20 mouse cellular contexts compared by ENCODE assay signal in genomic region chr9:65106821-65107220, GRCm38 (mm10). TPM values are rescaled to one million over a fixed set of nuclear protein-coding genes. Genes with fewer than 3 reads are reported as not detected.
"Had no signal": no experiment of that assay in that cellular context is flagged by ENCODE, and none has a peak within 500 bp of the region (broad histone marks: within the 10 kb centered on the region; RNA-seq: fewer than 3 reads in every experiment).

No protein-coding gene starts in this region.

- H3K9ac ChIP-seq: limb, embryonic 12.5 days; liver, embryonic 13.5 days; liver, postnatal 0 days; lung, embryonic 15.5 days; midbrain, embryonic 15.5 days; neural tube, embryonic 13.5 days had no signal

- DNase-seq: kidney, postnatal 10 days; kidney, postnatal 4 days; liver; liver, embryonic 13.5 days; liver, postnatal 0 days; lung, postnatal 14 days; retina, postnatal 1 day; right cerebral cortex, postnatal 4 days; spleen, adult 18-20 months; thymus, adult 2 months; thymus, postnatal 25 days had no signal

- H3K36me3 ChIP-seq: limb, embryonic 12.5 days; liver, embryonic 13.5 days; lung, embryonic 15.5 days; midbrain, embryonic 15.5 days; neural tube, embryonic 13.5 days had no signal

- H3K9me3 ChIP-seq: limb, embryonic 12.5 days; liver, embryonic 13.5 days; lung, embryonic 15.5 days; megakaryocyte, embryonic 14.5 days; midbrain, embryonic 15.5 days; neural tube, embryonic 13.5 days had no signal

- ATAC-seq: liver, postnatal 0 days; midbrain, embryonic 15.5 days had no signal

- H3K4me3 ChIP-seq: layer of hippocampus, adult 2 months; limb, embryonic 12.5 days; liver, embryonic 13.5 days; lung, embryonic 15.5 days; megakaryocyte, embryonic 14.5 days; midbrain, embryonic 15.5 days; neural tube, embryonic 13.5 days had no signal

- H3K27ac ChIP-seq: layer of hippocampus, adult 2 months; limb, embryonic 12.5 days; liver, embryonic 13.5 days; lung, embryonic 15.5 days; macrophage; midbrain, embryonic 15.5 days; neural tube, embryonic 13.5 days had no signal

- H3K4me2 ChIP-seq: limb, embryonic 12.5 days; liver, embryonic 13.5 days; lung, embryonic 15.5 days; midbrain, embryonic 11.5 days; midbrain, embryonic 15.5 days; neural tube, embryonic 13.5 days had no signal

- H3K27me3 ChIP-seq: limb, embryonic 12.5 days; lung, embryonic 15.5 days; midbrain, embryonic 15.5 days; neural tube, embryonic 13.5 days had no signal

RNA-seq across cellular contexts. Expression of gene Igdcc3, which starts 34.2 kb away (rescaled TPM):
- total RNA-seq: monocyte, adult 5-6 weeks had no signal
- polyA plus RNA-seq: liver, postnatal 0 days; macrophage had no signal
